Mouse (Mus musculus) intestine, embryonic 16.5 days (tissue): Measurements from ENCODE around the gene Wdr25. TPM values are rescaled to one million over a fixed set of nuclear protein-coding genes. Genes with fewer than 3 reads are reported as not detected.
A peak's percentile ranks its signal among the peaks of the same experiment; 100 is the strongest.

ENCODE experiments used
- ATAC-seq: fragments of 200-750 bp; cut with Nextera tagmentation; 2 replicates; pipeline ENCODE4 v1.8.0; 2017; ENCODE audit warnings: moderate TSS enrichment, moderate library complexity
- H3K27ac ChIP-seq: fragments of 300-500 bp; sonication (generic); 2 replicates; pipeline ENCODE4 v1.5.1; 2014; ENCODE audit warnings: mild to moderate bottlenecking, low read length
- H3K27me3 ChIP-seq: fragments of 300-500 bp; sonication (generic); replicated peaks from 2 replicates; pipeline ENCODE4 v1.6.1; 2014; ENCODE audit warnings: low read length, control low read depth, mixed read lengths; ENCODE audit not compliant: control insufficient read depth, insufficient read depth
- H3K36me3 ChIP-seq: fragments of 300-500 bp; sonication (generic); 2 replicates; pipeline ENCODE4 v1.6.1; 2014; ENCODE audit warnings: low read length, control low read depth; ENCODE audit not compliant: control insufficient read depth, insufficient read depth
- H3K4me1 ChIP-seq: fragments of 300-500 bp; sonication (generic); 2 replicates; pipeline ENCODE4 v1.6.1; 2014; ENCODE audit warnings: low read length, control low read depth, mixed read lengths; ENCODE audit not compliant: control insufficient read depth, insufficient read depth
- H3K4me2 ChIP-seq: fragments of 300-500 bp; sonication (generic); 2 replicates; pipeline ENCODE4 v1.6.1; 2014; ENCODE audit warnings: low read depth, low read length, control low read depth
- H3K4me3 ChIP-seq: fragments of 300-500 bp; sonication (generic); 2 replicates; pipeline ENCODE4 v1.5.1; 2014; ENCODE audit warnings: mild to moderate bottlenecking, low read length
- H3K9ac ChIP-seq: fragments of 300-500 bp; sonication (generic); 2 replicates; pipeline ENCODE4 v1.6.1; 2014; ENCODE audit warnings: low read depth, low read length
- H3K9me3 ChIP-seq: fragments of 300-500 bp; sonication (generic); 2 replicates; pipeline ENCODE4 v1.6.1; 2016; ENCODE audit warnings: low read length, control low read depth; ENCODE audit not compliant: control insufficient read depth
- WGBS: fragments of 180-500 bp; shearing (Covaris S2); extraction: QIAGEN DNeasy Blood & Tissue Kit; methylation state at CpG from one replicate; pipeline ENCODE4 v1.1.7; 2014; 5-methylcytosine and 5-hydroxymethylcytosine counted together
- polyA plus RNA-seq: library from polyadenylated mRNA; unstranded; fragments of >200 nt; fragmentation: Nextera tagmentation; extraction: Ambion mirVana; gene quantifications from 2 replicates; pipeline ENCODE4 v1.2.1, GENCODE M21; 2015

The Wdr25 gene
- polyA plus RNA-seq, 1 experiment from 2014 or later, result 6.9 TPM

DNA sequence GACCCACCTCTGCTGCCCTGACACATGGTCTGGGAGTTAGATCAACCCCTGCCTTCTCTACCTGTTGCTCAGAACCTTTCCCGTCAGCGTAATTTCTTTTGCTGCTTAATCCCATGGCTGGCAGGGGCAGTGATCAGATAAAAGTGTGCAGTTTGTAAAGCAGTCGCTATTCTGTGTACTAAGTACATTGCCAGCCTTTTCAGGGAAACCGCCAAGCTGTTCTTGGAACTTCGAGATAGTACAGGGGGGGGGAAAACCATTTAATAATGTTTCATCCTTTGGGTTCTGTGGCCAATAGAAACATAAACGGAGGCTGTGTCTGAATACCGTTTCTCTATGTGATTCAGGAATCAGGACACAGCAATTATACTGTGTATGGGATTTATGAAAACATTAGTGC, 65.1 kb downstream of the Wdr25 start:
- no peaks in the 10 kb centered on the region for H3K9me3 ChIP-seq
- no peaks in the 10 kb centered on the region for H3K27me3 ChIP-seq
- H3K27ac ChIP-seq, result no peak overlapping the region
- no peak for ATAC-seq
- H3K4me3 ChIP-seq, result no peak overlapping the region
- no peaks in the 10 kb centered on the region for H3K36me3 ChIP-seq
- no peak overlapping the region for H3K4me2 ChIP-seq
- no peak overlapping the region for H3K9ac ChIP-seq
- H3K4me1 ChIP-seq, result peaks cover 16% of the 10 kb centered on the region
- 69% methylated on average over 7 of the region's 7 CpGs for WGBS

DNA sequence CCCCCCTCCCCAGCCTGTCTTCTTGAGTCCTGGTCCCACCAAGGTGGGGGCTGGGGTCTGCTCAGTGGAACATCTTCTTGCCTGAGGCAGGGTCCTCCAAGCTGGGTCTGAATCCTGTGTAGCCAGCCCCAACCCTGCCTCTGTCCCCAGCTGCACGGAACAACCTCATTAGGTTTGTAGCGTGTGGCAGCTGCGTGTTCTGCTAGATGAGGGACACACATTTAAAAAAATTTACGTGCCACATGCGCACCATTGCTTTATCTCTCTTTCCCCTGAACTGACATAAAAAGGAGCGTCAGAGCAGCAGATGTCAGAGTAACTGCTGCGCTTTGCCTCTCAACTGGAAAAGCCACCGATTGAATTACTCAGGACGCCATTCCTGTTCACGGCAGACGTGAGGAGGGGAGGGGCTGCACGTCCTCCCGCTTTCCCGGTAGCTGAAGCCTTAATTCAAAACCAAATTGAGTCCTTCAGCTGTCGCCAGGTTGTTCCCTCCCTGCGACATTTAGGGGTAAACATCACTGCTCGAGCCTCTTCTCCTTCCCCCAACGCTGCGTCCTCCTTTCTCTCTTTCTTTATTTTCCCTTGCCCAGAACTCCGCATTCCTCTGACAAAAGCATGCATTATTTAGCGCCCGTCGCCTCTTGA, 65.7 kb downstream of the Wdr25 start:
- Histone ChIP-seq H3K36me3 (no peaks in the 10 kb centered on the region), H3K4me1 (peaks cover 10% of the 10 kb centered on the region), H3K27ac (no peak overlapping the region), H3K9me3 (no peaks in the 10 kb centered on the region), H3K4me3 (peak overlapping the region; percentile 27), H3K9ac (0 out of 2 replicates have a peak overlapping the region, but pooled peaks have one; percentile 16), H3K4me2 (peak overlapping the region; percentile 55), H3K27me3 (no peaks in the 10 kb centered on the region)
- WGBS, result 10% methylated on average over 23 of the region's 23 CpGs
- peak; percentile 55; the same call in 1 of the 2 replicates for ATAC-seq

DNA sequence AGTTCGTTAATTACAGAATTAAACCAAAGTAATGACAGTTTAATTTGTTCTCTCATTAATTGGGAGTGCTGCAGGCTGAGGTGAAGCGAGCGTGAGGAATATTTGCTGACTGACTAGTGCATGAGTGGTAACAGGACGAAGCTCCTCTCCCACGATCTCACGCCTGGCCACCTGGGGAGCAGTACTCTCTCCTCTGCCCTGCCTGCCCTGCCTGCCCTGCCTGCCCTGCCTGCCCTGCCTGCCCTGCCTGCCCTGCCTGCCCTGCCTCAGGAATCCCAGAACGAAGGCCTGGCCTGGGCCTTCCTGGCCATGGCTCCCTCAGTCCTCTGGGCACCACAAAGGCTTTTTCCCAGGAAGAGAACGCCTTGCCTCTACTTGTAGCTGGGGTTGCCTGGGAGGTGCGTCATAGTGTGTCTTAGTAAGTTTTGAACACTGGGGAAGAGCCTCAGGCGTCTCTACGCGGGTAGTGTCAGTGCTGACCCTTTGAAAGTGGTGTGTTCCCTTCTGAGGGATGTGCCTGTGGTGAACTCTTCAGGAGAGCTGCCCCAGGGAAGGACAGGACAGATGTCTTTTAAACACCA, 66.3 kb downstream of the Wdr25 start:
- peak overlapping the region; percentile 27; the same call in 1 of the 2 replicates for H3K4me3 ChIP-seq
- 0 out of 2 replicates have a peak overlapping the region, but pooled peaks have one; percentile 16 for H3K9ac ChIP-seq
- peaks cover 8% of the 10 kb centered on the region for H3K4me1 ChIP-seq
- no peaks in the 10 kb centered on the region for H3K9me3 ChIP-seq
- no peak overlapping the region for H3K27ac ChIP-seq
- peak overlapping the region; percentile 55 for H3K4me2 ChIP-seq
- WGBS, result 56% methylated on average over 12 of the region's 12 CpGs
- no peaks in the 10 kb centered on the region for H3K27me3 ChIP-seq
- no peak for ATAC-seq
- no peaks in the 10 kb centered on the region for H3K36me3 ChIP-seq

DNA sequence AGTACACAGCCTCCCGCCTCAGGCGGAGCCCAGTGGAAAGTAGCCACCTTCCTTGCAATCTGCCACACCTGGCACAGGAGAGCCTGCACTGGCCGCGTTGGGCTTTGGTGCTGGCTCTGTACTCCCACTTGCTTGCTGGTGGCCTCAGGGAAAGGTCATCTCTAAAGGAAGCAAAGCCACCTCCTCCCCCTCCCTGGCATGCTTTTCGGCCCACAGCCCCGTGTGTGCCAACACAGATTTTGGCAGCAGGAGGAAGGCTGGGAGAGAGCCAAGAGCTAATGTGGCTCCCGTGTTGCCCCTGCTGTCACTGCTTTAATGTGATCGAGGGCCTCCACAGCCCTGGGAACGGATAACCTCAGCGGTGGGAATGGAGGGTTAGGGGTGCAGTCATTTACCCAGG, 66.8 kb downstream of the Wdr25 start:
- ATAC-seq, result no peak
- no peaks in the 10 kb centered on the region for H3K27me3 ChIP-seq
- peaks cover 8% of the 10 kb centered on the region for H3K4me1 ChIP-seq
- H3K9ac ChIP-seq, result no peak overlapping the region
- H3K4me2 ChIP-seq, result no peak overlapping the region
- no peak overlapping the region for H3K27ac ChIP-seq
- no peaks in the 10 kb centered on the region for H3K36me3 ChIP-seq
- H3K9me3 ChIP-seq, result no peaks in the 10 kb centered on the region
- WGBS, result 54% methylated on average over 10 of the region's 10 CpGs
- H3K4me3 ChIP-seq, result no peak overlapping the region

DNA sequence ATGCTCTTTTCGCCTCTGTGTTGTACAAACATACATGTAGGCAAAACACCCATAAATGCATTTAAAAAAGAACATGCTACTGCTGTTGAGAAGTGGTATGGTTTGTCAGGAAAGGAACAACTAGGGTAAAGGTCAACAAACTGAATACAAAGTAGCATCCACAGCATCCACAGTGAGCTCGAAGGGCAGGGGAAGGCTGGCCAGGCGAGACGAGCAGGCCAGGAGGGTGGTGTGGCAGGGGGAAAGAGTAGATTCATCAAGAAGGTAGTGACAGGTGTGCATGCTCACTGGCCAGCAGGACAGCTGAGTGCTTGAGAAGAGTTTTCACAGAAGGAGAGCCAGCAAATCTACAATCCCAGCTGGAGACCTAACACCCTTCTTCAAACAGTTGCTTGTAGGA, 74.2 kb downstream of the Wdr25 start:
- WGBS, result 71% methylated on average over 4 of the region's 4 CpGs
- Histone ChIP-seq H3K9me3 (no peaks in the 10 kb centered on the region), H3K4me3 (no peak overlapping the region), H3K27ac (no peak overlapping the region), H3K9ac (no peak overlapping the region), H3K4me2 (no peak overlapping the region), H3K27me3 (no peaks in the 10 kb centered on the region), H3K36me3 (no peaks in the 10 kb centered on the region), H3K4me1 (peaks cover 7% of the 10 kb centered on the region)
- ATAC-seq, result no peak

DNA sequence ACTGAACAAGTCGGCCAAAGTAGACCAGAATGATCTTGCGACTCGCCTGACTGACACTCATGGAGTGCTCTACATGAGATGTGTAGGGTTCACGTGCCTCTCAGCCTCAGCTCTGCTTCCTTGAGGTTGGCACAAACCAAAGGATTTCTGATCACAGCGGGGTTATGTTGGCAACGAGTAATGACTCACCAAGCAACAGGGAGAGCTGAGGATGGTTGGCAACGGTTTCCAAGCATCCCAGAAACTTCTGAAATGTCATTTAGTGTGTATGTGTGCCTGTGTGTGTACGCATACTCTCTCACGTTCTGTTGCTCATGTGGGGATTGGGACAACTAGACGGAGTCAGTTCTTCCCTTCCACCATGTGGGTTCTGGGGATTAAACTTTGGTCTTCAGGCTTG, 74.6 kb downstream of the Wdr25 start:
- Histone ChIP-seq H3K36me3 (no peaks in the 10 kb centered on the region), H3K4me3 (no peak overlapping the region), H3K9me3 (no peaks in the 10 kb centered on the region), H3K9ac (no peak overlapping the region), H3K4me2 (no peak overlapping the region), H3K27me3 (no peaks in the 10 kb centered on the region), H3K27ac (no peak overlapping the region), H3K4me1 (peaks cover 10% of the 10 kb centered on the region)
- no peak for ATAC-seq
- 86% methylated on average over 10 of the region's 10 CpGs for WGBS

DNA sequence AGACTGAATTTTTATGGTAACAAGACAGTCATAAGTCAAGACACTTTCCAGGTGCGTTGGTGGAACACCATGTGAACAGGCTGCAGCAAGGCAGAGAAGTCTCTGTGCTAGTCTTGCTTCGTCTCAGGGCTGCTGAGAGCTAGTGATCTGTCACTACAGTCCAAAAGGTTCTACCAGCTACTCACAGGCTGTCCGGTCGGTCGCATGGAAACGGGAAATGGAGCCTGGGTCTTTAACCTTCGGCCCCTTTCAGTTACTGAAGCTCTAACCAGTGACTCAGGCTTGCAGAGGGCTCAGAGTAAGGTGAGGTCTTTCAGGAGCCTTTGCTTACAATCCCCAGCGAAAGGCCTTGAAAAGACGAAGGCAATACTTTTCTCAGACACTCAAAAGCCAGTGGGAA, 78.0 kb downstream of the Wdr25 start:
- Histone ChIP-seq H3K36me3 (no peaks in the 10 kb centered on the region), H3K4me2 (no peak overlapping the region), H3K9ac (no peak overlapping the region; the same call in 1 of the 2 replicates), H3K27me3 (no peaks in the 10 kb centered on the region), H3K4me3 (no peak overlapping the region), H3K9me3 (no peaks in the 10 kb centered on the region), H3K4me1 (peaks cover 12% of the 10 kb centered on the region), H3K27ac (no peak overlapping the region)
- peak; percentile 43; the same call in 1 of the 2 replicates for ATAC-seq
- WGBS, result 69% methylated on average over 9 of the region's 9 CpGs

DNA sequence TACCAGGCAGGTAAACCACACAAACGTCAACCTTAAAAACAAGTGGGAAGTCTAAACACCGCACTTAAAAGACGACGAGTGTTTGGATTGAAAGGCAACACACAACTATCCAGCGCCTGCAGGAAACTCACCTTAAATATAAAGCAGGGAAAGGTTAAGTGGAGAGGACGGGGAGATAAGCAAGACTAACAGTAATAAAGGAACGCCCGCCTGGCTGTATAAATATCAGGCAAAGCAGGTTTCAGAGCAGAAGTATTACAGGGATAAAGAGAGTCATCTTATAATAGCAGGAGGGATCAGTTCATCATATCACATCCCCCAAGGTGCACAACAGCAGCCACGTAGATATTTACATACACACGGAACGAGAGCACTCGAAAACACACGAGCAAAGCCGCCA, 78.8 kb downstream of the Wdr25 start:
- Histone ChIP-seq H3K27ac (no peak overlapping the region), H3K4me1 (peaks cover 12% of the 10 kb centered on the region), H3K9me3 (no peaks in the 10 kb centered on the region), H3K36me3 (no peaks in the 10 kb centered on the region), H3K27me3 (no peaks in the 10 kb centered on the region), H3K4me3 (no peak overlapping the region), H3K4me2 (peak overlapping the region; percentile 19), H3K9ac (no peak overlapping the region)
- 46% methylated on average over 14 of the region's 14 CpGs for WGBS
- peak; percentile 70 for ATAC-seq

DNA sequence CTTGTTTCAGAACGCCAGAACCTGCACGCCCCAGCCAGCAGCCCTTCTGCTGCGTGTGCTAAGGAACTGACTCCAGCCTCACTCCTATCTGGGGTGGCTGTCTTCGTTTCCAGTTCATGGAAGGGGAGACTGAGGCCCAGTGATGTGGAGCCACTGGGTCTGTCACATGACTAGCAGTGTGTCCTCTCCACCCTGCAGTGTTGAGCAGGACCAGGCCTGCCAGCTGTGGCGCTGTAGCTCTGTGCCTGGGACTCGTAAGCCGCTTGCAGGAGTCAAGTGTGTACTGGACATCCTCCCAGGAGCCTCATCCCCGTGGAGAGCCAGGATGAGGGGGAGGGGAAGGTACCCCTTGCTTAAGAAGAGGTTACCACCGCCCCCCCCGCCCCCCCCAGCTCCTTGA, 86.5 kb downstream of the Wdr25 start:
- Histone ChIP-seq H3K27me3 (no peaks in the 10 kb centered on the region), H3K27ac (no peak overlapping the region), H3K4me3 (no peak overlapping the region), H3K4me2 (no peak overlapping the region), H3K4me1 (peaks cover 3% of the 10 kb centered on the region; the same call in 1 of the 2 replicates), H3K9ac (no peak overlapping the region), H3K36me3 (no peaks in the 10 kb centered on the region), H3K9me3 (no peaks in the 10 kb centered on the region)
- 39% methylated on average over 10 of the region's 10 CpGs for WGBS
- no peak for ATAC-seq
